Mouse (Mus musculus) right cerebral cortex, postnatal 10 days (tissue): ENCODE measurements at regions not wholly inside any gene's neighbourhood (a gene's known extent, or its start where the extent isn't known, plus 50 kb on each side); places are given as distances from the start of the nearest gene placed in this dataset.
A peak's percentile ranks its signal among the peaks of the same experiment; 100 is the strongest.

ENCODE experiments used
- DNase-seq, 2 experiments: peaks; one replicate each; pipeline ENCODE4 v3.0.0; 2021; ENCODE audit warnings: low spot score in 2 of 2

DNA sequence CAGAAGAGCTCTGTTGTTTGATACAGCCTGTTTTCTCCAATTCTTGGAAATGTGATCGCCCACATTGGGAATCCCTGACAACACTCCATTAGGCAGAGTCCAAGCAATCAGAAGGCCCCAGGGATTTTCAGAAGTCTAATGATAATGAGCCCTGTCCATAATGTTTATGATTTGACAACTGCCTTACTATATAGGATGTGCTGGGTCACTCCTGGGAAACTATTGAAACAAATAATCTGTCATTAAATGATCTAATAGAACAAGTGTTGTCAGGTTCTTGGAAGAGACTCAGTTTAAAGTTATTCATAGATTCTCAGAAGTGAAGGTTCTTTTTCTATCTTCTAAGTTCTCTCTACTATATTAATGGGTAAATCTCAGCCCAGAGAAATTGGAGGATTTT lies 395.9 kb downstream of the Tns1 start:
- DNase-seq, result no peak

DNA sequence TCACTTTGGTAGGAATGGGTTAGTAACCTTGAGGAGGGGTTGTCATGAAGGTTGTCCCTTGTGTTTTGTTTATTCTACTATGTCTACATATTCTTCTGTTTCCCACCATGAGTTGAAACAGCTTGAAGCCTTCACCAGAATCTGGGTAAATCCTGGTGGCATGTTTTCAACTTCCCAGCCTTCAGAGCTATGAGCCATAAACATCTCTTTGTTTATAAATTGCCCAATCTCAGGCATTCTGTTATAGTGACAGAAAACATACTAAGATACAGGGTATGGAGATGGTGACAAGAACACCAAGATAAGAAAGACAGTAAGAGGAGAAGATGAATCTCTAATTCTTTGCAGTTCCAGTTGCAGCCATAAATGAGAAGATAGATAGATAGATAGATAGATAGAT lies 396.5 kb downstream of the Tns1 start:
- DNase-seq, result no peak

GRCm38 (mm10) chr1:73726658-73727057 lies 397.6 kb downstream of the Tns1 start:
- DNase-seq, result no peak

DNA sequence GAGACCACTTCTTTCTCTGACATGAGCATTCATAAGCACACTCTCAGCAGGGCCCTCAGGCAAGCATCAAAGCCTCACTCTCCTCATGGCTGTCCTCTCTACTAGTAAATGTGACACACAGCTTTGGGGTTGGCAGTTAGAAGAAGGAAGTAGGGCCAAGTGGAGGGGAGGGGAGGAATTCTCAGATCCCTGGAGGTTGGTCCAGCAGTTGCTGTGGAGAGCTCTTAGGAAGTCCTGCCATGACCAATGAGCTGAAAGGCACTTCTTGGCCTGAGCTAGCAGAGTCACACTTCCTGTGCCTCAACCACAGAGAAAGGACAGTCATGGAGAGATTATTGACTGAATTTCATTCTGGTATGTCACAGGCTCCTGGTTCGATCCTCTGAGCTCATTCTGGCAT lies 398.8 kb downstream of the Tns1 start:
- no peak for DNase-seq

DNA sequence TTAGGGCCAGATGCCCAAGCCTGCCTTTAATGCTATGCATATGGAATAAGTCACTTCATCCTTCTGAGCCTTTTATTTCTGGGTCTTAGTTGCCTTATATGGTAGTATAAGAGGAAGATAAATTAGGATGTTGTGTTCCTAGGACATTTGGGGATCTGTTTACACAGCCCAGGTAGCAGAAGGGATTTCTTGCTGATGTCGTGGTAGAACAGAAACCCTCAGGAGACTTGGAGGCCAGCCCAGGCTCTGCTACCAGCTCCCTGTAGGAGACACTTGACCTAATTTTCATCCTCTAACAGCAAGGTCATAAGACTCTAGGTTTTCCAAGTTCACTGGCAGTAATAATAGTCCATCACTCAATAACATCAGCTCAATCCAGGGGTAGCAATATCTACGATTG lies 399.7 kb downstream of the Tns1 start:
- DNase-seq, result no peak

DNA sequence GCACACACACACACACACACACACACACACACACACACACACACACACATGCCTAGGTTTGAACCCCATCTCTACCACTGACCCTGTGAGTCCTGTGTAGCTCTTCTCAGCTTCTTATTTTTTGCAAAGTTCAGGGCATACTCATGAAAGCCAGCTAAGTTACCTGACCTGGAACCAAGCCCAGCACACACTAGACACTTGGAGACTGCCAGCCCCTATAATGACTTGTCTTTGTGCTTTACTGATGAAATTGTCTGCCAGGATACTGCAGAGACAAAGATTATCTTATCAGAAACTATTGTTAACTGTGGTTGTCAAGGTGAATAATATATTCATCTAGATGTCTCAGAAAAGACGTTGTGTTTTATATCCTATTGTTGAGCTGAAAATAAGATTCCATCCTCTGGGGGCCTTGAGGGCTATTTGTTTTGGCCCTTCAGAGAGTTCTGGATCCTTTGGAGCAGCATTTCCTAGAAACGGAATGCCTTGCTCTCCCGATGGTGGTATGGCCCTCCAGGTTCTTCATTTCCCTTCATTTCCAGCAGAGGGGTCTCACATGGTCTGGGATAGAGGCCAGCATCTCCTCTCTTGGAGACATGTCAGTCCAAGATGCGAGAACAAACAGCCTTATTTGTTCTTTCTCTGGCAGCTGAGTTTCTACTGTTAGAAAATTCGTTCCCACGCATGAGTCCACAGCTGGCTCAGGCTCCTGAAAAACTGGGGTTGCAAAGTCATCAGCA lies 402.6 kb downstream of the Tns1 start:
- DNase-seq, result no peak

DNA sequence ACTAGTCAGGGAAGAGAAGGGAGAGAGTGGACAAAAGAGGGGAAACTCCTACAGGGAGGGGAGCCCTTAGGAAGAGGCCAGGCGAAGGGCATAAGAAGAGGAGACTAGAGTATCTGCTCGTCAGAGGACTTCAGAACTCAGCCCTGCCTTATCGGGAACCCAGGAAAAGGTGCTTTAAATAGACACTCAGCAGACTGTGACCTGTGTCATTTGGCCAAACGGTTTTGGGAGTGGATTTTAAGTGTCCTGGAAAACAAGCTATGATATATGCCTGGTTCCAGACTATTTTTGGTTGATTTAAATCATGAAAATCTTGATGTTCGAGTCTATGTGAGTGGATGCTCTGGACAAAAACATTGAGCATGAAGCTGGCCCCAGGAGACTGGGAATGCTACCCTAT lies 405.8 kb downstream of the Tns1 start:
- no peak for DNase-seq

DNA sequence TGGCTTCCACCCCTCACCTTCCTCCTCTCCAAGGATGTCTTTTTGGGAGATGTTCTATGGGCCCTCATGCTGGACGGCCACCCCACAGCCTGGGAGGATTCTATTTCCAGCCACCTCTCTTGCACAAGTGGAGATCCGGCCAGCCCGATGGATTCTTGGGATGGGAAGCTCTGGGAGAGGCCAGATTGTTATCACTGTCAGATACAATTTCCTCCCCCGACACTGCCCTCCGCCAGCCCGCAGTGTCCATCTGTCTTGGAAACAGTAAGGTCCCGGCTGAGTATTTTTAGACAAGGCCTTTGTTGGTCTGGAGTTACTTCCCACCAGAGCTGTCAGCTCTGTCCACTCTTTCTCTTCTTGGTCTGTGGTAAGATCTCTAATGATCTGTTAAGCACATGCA lies 406.8 kb downstream of the Tns1 start:
- no peak for DNase-seq

DNA sequence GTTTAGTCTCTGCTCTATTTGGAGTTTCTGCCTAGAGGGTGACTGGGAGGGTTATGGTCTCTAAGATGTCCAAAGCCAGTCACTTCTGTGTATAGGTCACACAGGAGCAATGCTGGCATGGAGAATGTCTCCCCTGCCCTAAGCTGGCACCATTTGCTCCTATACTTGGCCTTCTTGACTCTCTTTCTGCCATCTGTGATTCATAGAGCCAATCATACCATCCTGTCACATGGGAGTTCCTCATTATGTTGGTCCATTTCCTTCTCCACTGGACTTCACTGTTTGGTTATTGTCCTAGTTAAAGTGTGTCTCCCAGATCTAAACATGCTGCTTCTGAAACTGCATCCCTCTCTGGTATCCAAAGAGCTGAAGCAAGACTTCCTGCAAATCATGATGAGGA lies 407.3 kb downstream of the Tns1 start:
- no peak for DNase-seq

- DNase-seq, result no peak
Measured at GRCm38 (mm10) chr1:73715571-73715970, 408.7 kb downstream of the Tns1 start.

- DNase-seq, result no peak
Measured at GRCm38 (mm10) chr1:73702428-73702842, 421.8 kb downstream of the Tns1 start.

DNA sequence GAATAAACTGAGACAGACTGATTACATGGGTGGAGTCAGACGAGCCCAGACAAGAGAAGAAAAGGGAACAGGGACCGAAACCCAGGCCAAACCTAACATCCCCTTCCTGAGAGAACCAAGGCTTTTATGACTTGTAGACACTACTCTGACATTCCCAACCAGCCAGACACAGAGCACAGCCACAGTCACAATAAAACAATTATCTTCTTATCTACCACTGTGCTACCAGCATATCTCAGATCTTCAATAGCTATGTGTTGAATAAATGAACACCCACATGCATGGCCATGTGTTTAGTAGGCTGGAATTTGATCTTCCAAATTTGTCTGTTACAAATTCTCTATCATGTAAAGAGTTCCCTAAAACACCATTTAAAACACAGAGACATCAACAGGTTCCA lies 430.7 kb downstream of the Tns1 start:
- no peak for DNase-seq

- DNase-seq, result no peak
Measured at GRCm38 (mm10) chr1:73685734-73686133, 438.5 kb downstream of the Tns1 start.

DNA sequence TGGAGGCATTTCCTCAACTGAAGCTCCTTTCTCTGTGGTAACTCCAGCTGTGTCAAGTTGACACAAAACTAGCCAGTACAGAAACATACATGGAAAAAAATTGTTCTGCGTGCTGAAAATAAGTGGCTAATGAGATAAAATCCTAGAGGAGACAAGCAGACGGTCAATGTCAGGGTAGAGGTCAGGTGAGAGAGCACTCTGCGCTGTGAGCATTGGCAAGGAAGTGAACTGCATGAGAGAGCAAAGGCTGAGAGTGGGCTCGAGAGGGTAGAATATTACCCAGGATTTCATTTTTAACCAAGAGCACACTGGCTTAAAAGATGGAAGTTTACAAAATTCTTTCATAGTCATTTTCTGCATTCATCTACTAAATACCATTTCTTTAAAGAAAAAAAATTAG lies 439.2 kb downstream of the Tns1 start:
- DNase-seq, result no peak

DNA sequence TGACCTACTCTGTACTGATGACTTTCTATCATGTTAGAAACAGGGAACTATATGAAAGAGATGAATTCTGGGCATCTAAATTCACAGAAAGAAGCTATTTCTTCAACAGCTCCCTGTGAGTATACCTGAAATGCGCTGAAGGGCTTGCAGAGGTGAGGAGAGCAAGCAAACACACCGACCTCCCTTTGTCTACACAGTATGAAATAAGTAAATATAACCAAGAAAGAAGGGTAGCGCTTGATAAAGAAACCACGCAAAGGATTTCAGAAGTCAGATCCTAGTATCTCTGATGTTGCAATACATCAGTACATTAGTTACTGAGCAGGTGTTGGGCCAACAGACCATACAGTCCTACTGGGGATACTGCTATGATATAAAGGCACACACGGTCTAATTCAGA lies 440.1 kb downstream of the Tns1 start:
- DNase-seq, result no peak

GRCm38 (mm10) chr1:73683132-73683888 lies 440.9 kb downstream of the Tns1 start:
- no peak for DNase-seq

DNA sequence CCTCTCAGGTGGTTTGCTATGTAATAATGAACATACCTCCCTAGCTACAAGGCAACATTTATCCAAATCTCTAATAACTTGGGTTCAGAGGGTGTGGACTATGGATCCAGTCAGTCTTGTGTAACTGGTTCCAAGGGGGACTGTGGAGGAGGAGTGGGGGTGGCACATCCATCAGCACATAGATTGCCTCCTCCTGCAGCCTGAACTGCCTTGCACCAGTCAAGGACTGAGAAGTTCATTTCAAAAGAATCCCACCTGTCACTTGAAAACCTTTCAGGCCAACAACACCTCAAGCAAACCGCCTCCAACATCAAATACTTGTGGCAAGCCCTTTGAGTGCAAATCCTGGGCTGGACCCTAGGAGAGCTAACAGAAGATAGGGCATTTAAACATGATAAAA lies 442.6 kb downstream of the Tns1 start:
- no peak for DNase-seq

DNA sequence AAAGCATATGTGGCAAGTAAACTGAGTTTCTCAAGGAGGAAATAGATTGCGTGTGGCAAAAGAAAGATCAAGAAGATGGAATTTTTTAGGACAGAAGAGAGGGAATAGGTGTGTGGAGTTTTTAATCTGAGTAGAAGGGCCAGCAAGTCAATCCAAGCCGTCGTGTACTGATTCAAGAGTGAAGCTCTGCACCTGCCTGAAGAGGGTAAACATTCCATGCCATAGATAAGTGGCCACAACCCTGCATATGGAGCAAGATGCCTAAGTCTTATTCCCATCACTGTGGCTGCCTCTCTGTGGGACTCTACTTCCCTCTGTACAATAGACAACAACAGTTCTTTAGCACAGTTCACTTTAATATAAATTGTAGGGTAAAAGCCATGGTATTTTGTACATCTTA lies 443.4 kb downstream of the Tns1 start:
- DNase-seq, result no peak

DNA sequence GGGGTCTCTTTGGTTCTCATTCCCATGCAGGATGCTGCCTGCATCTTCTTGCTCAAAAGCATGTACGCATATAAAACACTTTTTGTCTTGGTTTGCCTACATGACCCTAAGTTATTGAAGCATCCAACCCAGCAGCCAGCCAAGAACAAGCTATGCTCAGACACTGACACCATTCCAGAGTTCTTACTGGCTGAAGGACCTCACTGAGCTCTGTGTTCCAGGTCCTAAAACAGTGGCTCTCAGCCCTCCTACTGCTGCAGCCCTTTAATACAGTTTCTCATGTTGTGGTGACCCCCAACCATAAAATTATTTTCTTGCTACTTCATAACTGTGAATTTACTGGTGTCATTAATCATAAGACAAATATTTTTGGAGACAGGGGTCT lies 450.4 kb downstream of the Tns1 start:
- DNase-seq, result no peak

- DNase-seq, result peak; percentile 24 to 31
Measured at GRCm38 (mm10) chr1:73673191-73673850, 450.9 kb downstream of the Tns1 start.

- DNase-seq, result no peak
Measured at GRCm38 (mm10) chr1:73672239-73672638, 452.0 kb downstream of the Tns1 start.

DNA sequence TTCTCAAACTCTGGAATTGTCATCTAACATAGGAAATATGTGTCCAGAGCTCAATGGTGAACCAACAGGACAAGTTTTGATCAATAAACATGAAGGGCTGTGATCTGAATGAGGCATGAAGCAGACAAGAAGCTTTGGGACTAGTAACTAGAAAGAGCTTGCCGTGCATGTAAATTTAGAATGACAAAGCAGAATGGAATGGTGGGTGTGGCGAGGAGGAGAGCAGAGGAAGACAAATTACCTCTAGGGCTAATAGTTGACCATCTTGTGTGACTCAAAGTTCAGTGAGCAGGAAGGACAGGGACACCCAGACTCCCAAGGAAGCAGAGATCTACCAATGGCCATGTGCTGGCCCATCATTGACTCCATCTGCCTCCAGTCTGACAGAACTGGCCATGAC lies 455.6 kb downstream of the Tns1 start:
- DNase-seq, result no peak

GRCm38 (mm10) chr1:73663546-73663945 lies 460.7 kb downstream of the Tns1 start:
- DNase-seq, result no peak
